Mouse (Mus musculus): ENCODE results near the gene Mrap2. TPM values are rescaled to one million over a fixed set of nuclear protein-coding genes. Genes with fewer than 3 reads are reported as not detected.

Gene Mrap2
- total RNA-seq (2023): not detected

GRCm38 (mm10) chr9:87144106-87144505, at the start of gene Mrap2:
Gene Mrap2 (plus strand): TSS chr9:87144306.

Other genes with a start within 250 kb of the Mrap2 start
- gene Ripply2, start 128.8 kb upstream of the Mrap2 start, total RNA-seq (2023): not detected
- 57.5 TPM for gene Cyb5r4, start 122.3 kb upstream of the Mrap2 start, total RNA-seq (2023)
- gene Cep162, start 111.2 kb downstream of the Mrap2 start, total RNA-seq (2023): 9.5 TPM

Data from CD8-positive naive resting alpha-beta T cell, adult 57 days (primary cell).